Mouse (Mus musculus) C2C12 (cell line): ENCODE data around the gene Foxp1. TPM values are rescaled to one million over a fixed set of nuclear protein-coding genes. Genes with fewer than 3 reads are reported as not detected.
A peak's percentile ranks its signal among the peaks of the same experiment; 100 is the strongest.

Experiments
- H3K27me3 ChIP-seq: one replicate; pipeline ENCODE4 v1.6.1; 2011; ENCODE audit not compliant: control insufficient read depth, insufficient read depth, insufficient read length
- H3K36me3 ChIP-seq: one replicate; pipeline ENCODE4 v1.6.1; 2011; ENCODE audit not compliant: control insufficient read depth, insufficient read depth
- H3K4me3 ChIP-seq: one replicate; pipeline ENCODE4 v1.5.1; 2011; ENCODE audit warnings: mild to moderate bottlenecking, control low read depth; ENCODE audit not compliant: poor library complexity, insufficient read depth, severe bottlenecking
- H3K79me2 ChIP-seq: one replicate; pipeline ENCODE4 v1.6.1; 2011; ENCODE audit not compliant: control insufficient read depth, insufficient read depth
- H3K79me3 ChIP-seq: one replicate; pipeline ENCODE4 v1.6.1; 2011; ENCODE audit warnings: low read depth, control low read depth
- H3ac ChIP-seq: one replicate; pipeline ENCODE3; 2011; ENCODE audit warnings: low read depth; ENCODE audit not compliant: control insufficient read depth, insufficient read length
- CEBPB ChIP-seq: IDR thresholded peaks from one replicate; pipeline ENCODE4 v1.6.1; 2011; ENCODE audit warnings: low read depth, mild to moderate bottlenecking, control low read depth, moderate library complexity
- CTCF ChIP-seq: IDR thresholded peaks from one replicate; pipeline ENCODE4 v1.5.1; 2011; ENCODE audit not compliant: control insufficient read depth, insufficient read depth, insufficient read length
- FOSL1 ChIP-seq: IDR thresholded peaks from one replicate; pipeline ENCODE4 v1.8.0; 2011; ENCODE audit warnings: mild to moderate bottlenecking, low read length; ENCODE audit not compliant: poor library complexity, insufficient read depth, severe bottlenecking
- MAX ChIP-seq: IDR thresholded peaks from one replicate; pipeline ENCODE4 v1.6.1; 2011; ENCODE audit warnings: mild to moderate bottlenecking, control low read depth
- MYOD1 ChIP-seq: IDR thresholded peaks from one replicate; pipeline ENCODE4 v1.6.1; 2011; ENCODE audit warnings: low read depth; ENCODE audit not compliant: control insufficient read depth, insufficient read length
- MYOG ChIP-seq: IDR thresholded peaks from one replicate; pipeline ENCODE4 v1.6.1; 2011; ENCODE audit not compliant: control insufficient read depth, insufficient read length; ENCODE audit errors: extremely low read depth
- USF1 ChIP-seq: IDR thresholded peaks from one replicate; pipeline ENCODE4 v1.6.1; 2011; ENCODE audit warnings: low read depth, mild to moderate bottlenecking, control low read depth, moderate library complexity
- polyA plus RNA-seq: library from polyadenylated mRNA; unstranded; fragments of >200 nt; fragmentation: generic; extraction: Trizol; gene quantifications from one replicate; pipeline ENCODE4 v1.2.1, GENCODE M21; 2012; ENCODE audit warnings: missing spikeins

The Foxp1 gene
- polyA plus RNA-seq, 1 experiment: 25.9 TPM

GRCm38 (mm10) chr6:99101489-99101908 is 421.0 kb downstream of the Foxp1 start:
- no peak overlapping the region for H3K4me3 ChIP-seq
- TF ChIP-seq CTCF (no peak), MYOG (no peak), USF1 (no peak), CEBPB (no peak), MAX (no peak), MYOD1 (no peak), FOSL1 (no peak)
- H3ac ChIP-seq: no peak overlapping the region
- H3K27me3 ChIP-seq: no peaks in the 10 kb centered on the region
- no peaks in the 10 kb centered on the region for H3K79me3 ChIP-seq
- H3K36me3 ChIP-seq: no peaks in the 10 kb centered on the region
- H3K79me2 ChIP-seq: no peaks in the 10 kb centered on the region

DNA sequence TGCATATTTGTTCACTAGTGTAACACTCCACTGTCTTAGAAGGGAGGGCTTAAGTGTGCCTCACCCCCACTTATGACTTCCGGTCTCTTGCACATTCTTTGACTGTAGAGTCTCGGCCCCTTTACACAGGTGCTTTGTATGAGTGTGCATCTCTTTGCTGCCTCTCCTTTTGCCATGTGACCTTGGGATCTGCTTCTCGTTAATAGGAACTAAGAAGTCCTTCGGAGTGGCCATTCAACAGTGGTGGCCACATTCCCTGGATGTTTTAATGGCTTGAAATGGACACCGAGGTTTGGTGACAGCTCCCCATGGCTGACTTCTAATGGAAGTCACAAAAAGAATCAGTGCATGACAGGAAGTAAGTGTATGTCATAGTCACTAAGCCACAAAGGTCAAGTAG is 422.2 kb downstream of the Foxp1 start:
- Histone ChIP-seq H3ac (no peak overlapping the region), H3K79me3 (no peaks in the 10 kb centered on the region), H3K27me3 (no peaks in the 10 kb centered on the region), H3K4me3 (no peak overlapping the region), H3K79me2 (no peaks in the 10 kb centered on the region), H3K36me3 (no peaks in the 10 kb centered on the region)
- TF ChIP-seq MYOG (no peak), MYOD1 (no peak), CEBPB (no peak), MAX (no peak), USF1 (no peak), FOSL1 (no peak), CTCF (no peak)

GRCm38 (mm10) chr6:99099781-99100180 is 422.7 kb downstream of the Foxp1 start:
- Histone ChIP-seq H3K79me2 (no peaks in the 10 kb centered on the region), H3K4me3 (no peak overlapping the region), H3K27me3 (no peaks in the 10 kb centered on the region), H3ac (no peak overlapping the region), H3K36me3 (no peaks in the 10 kb centered on the region), H3K79me3 (no peaks in the 10 kb centered on the region)
- TF ChIP-seq MYOD1: no peak
- no peak for TF ChIP-seq FOSL1
- no peak for TF ChIP-seq CTCF
- TF ChIP-seq USF1: no peak
- no peak for TF ChIP-seq MAX
- TF ChIP-seq MYOG: no peak
- no peak for TF ChIP-seq CEBPB

GRCm38 (mm10) chr6:99097191-99097590 is 425.3 kb downstream of the Foxp1 start:
- Histone ChIP-seq H3K36me3 (no peaks in the 10 kb centered on the region), H3ac (no peak overlapping the region), H3K4me3 (no peak overlapping the region), H3K79me2 (no peaks in the 10 kb centered on the region), H3K27me3 (no peaks in the 10 kb centered on the region), H3K79me3 (no peaks in the 10 kb centered on the region)
- TF ChIP-seq MYOG (no peak), MAX (no peak), USF1 (no peak), CEBPB (no peak), FOSL1 (no peak), CTCF (no peak), MYOD1 (no peak)

GRCm38 (mm10) chr6:99096776-99097166 is 425.8 kb downstream of the Foxp1 start:
- Histone ChIP-seq H3K79me3 (no peaks in the 10 kb centered on the region), H3ac (no peak overlapping the region), H3K79me2 (no peaks in the 10 kb centered on the region), H3K27me3 (no peaks in the 10 kb centered on the region), H3K36me3 (no peaks in the 10 kb centered on the region), H3K4me3 (no peak overlapping the region)
- no peak for TF ChIP-seq MAX
- no peak for TF ChIP-seq CTCF

DNA sequence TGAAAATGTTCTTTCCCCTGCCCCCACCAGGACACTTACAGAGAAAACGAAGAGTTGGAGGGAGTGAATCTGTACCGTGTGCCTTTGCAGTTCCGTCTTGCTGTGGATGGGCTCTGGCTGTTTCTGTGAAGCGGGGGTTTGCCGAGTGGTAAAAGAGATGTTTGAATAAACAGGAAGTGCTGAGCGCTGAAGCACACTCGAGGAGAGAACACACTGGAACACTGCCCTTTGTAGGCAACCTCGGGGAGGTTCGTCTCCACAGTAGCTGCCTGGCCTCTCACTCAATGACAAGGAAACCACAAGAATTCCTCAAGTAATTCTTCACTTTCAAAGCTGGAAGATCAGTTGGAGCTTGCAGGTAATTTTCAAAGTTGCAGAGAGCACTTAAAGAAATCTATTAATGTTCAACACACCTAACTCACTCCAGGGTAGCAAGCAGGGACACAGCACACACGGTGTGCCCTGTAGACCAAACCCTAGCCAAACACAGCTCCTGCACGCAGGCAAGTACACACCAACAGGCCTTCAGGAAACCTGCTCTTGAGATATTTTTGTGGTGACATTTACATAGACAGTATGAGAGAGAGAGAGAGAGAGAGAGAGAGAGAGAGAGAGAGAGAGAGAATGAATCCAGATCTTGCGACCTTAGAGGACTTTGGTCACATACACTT is 426.3 kb downstream of the Foxp1 start:
- TF ChIP-seq USF1: no peak
- no peak for TF ChIP-seq CTCF
- TF ChIP-seq MYOD1: no peak
- peak overlapping the region; percentile 19 for H3K4me3 ChIP-seq
- no peaks in the 10 kb centered on the region for H3K79me3 ChIP-seq

More for the DNA sequence above, 426.3 kb downstream of the Foxp1 start:
- no peaks in the 10 kb centered on the region for H3K79me2 ChIP-seq
- H3ac ChIP-seq: peak overlapping the region; percentile 4
- H3K27me3 ChIP-seq: no peaks in the 10 kb centered on the region
- H3K36me3 ChIP-seq: no peaks in the 10 kb centered on the region
